Mouse (Mus musculus) erythroid progenitor cell, adult 5-6 weeks (primary cell): ENCODE measurements at regions not wholly inside any gene's neighbourhood (a gene's known extent, or its start where the extent isn't known, plus 50 kb on each side); places are given as distances from the start of the nearest gene placed in this dataset.

Source experiments
- ATAC-seq: replicated peaks from 2 replicates; pipeline ENCODE4 v1.8.0; 2016; ENCODE audit warnings: moderate number of reproducible peaks, mild to moderate bottlenecking, moderate TSS enrichment, inconsistent platforms; ENCODE audit not compliant: poor library complexity, low FRiP score, severe bottlenecking

DNA sequence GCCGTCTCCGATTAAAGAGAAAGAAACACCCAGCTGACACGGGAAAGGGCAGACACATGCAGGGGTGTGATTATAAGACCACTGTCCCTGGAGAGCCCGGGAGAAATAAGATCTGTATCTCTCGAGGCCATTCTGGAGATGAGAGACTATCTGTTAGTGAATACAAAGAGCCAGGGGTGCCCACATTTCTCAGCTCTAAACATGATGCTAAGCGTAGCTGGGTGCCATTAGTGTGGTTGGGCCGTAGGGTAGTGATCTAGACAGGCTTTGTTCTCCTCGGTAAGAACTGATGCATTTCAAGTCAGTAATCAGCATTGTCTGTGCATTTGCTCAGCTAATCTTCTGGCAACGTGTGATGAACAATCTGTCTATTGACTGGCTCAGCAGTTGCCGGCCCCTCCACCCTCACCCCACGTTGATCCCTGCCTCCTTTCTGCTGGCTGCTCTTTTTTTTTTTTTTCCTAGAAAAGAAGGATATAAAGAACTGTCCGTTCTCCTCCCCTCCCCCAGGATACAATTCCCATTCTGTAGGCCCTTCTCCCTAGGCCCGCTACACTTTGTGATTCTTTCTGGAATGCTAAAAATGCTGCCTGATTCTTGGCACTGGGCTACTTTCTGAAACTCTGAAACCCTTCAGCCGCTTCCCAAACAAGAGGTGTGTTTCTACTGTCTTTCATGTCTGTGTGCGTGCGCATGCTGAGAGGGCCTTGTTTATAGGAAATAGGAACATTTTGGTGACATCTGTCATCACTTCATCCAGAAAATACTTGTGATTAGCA lies 492.8 kb upstream of the Cited2 start:
- ATAC-seq: no peak

DNA sequence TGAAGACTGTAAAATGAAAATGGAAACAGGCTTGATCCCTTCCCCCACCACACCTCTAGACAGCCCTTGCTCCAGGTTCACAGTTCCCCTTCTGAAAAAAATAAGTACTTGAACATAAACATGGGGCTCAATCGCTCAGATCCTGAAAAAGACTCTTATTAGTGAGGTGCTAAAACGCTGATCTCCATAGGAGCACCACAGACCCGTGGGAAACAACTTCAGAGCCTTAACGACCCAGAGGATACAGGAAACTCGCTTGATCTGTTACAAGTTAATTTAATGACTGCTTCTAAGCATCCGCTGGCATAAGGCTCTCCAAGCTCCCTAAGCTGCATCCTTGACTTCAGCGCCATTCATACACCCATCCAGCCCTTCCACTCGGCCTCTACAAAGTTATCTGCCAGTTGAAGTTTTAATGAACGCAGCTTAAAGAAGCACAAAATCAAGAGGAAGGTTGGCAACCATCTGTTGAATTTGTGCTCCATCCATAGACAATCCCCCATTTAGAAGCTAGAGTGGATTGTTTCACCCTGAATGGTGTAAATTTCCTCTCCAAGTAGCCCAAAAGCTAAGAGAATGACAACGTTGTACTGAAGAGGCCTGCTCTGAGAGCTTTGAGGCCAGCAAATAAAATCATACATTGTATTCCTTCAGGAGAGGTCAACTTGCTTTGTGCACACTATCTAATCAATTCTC lies 486.9 kb upstream of the Cited2 start:
- no peak for ATAC-seq

DNA sequence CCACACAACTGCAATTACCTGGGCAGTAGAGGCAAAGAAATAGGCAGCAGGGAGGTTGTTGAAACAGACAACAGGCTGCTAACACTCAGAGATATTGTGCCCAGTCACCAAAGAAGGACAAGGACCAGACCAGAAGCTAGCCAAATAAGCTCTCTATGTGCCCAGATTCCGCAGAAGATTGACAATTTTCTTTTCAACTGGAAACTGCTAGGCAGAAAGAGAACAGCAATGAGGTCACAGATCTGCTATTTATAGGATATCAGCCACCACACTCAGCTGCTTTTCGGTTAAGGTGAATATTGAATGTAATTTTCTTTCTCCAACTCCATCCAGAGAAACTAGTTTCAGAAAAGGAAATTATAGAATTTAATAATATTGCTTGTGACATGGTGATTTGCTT lies 486.3 kb upstream of the Cited2 start:
- ATAC-seq: no peak

DNA sequence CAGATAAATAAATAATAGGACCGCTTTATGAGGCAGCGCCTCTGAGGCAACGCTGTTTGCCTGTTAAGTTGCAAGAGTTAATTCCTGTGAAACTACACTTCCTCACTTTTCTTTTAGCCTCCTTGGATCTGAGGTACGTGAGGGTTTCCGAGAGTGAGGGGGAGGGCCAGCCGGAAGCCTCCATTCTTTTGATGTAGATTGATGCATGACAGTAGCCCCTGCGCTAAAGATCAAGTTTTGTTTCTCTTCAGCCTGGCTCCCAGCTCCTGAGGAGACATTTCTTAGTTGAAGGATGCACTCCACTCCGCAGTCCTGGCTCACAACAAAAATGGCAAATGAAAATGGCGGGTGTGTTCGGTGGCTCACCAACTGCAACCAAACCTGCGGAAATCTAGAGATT lies 485.6 kb upstream of the Cited2 start:
- ATAC-seq: no peak

DNA sequence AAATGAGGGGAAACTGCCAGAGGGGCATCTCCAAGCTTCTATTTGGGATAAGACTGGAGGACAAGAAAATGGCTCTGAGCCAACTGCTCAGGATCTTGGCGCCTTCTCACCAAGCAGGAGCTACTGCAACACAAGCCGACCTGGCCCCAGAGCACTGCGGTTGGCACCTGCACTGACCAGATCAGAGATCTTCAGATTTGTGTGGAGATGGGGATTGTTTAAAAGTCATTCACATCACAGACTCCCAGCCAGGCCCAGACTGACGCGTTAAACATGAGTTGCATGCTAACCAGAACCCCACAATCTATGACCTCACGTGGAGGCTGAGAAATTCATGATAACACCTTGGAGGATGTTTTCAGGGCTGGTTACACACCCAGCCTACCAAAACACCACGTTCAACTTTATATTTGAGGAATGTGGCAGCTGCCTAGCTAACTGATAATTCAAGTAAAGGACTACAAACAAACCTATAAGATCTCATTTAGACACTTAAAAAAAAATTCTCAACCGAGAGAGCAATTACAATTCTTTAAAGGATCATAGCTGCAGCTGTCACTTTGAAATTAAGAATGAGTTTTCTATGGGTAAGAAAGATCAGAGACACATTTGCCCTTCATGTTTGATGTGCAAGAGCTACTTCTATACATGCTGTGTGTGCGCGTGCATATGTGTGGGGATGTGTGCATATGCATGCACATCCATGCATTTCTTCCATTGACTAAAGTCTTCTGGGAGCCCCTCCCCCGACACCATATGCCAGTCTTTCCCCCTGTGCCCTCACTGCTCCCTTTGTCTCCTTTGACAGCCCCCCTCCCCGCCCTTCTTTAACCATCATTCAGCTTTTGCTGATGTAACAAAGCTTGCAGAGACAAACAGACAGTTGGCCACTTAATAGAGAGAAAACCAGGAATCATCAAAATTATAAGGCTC lies 484.8 kb upstream of the Cited2 start:
- ATAC-seq: no peak

DNA sequence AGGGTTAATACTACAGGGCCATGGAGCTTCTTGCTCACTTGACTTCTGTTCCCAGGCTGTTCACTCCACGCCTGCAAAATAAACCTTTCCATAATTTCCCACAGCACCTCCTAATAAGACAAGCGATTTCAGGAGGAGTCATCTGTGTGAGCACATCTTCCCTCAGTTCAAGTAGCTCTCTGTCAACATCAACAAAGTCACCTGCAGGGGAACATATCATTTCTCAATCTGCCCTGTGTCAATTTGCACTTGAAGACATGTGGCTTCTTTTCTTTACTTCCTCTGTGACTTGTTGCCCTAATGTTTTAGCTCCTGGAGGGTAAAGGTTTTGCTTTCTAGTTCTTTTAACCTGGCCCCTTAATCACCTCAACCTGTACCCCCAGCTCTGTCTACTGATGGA lies 474.7 kb upstream of the Cited2 start:
- no peak for ATAC-seq

DNA sequence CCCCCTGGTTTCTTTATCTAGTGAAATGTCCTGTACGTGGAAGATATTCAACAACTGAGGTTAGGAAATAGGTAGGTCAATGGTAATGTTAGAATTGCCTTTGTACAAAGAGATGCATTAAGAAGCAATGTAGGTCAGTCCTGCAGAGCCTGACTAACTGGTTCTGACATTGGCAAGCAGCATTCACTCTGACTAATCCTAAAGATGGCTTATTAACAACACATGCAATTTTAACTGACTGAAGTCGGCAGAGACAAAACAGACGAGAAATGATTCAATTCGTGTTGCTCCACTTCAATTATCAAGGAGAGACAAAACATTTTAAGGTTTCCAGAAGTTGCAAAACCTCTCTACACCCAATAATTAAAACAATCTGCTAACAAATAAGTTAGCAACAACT lies 470.0 kb upstream of the Cited2 start:
- ATAC-seq: no peak

DNA sequence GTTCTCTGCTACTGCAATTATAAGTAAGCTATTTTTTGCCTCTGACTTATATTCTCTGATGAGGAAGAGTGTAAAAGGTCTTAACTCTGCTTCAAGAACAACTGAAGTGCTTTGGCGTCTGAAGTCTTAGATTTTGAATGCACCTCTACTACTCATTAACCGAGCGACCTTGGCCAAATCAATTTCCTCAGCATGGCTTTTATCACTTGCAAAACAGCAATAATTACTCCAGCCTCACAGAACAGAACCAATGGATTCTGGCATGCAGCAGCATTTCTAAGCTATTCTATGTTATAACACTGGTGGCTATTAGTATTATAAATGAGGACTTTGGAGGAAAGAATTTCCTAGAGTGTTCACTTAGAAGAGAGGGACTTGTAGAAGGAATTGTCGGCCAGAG lies 462.9 kb upstream of the Cited2 start:
- ATAC-seq: no peak

DNA sequence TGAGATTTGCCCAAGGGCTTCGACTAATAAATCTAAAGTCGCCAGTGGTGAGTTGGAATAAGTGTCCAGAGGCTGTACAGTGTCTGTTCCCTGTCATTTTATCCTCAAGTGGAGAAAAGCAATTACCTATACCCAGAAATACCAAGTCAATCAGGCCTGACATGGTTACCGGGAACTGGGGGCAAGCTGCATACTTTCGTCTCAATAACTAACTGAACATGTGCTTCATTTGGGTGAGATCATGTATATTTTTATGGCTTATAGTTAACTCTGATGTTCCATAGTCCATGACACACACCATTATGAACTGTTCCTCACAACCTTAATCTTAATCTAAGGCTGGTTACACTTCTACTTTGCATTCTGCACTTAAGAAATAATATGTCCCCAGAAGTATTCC lies 462.4 kb upstream of the Cited2 start:
- no peak for ATAC-seq

DNA sequence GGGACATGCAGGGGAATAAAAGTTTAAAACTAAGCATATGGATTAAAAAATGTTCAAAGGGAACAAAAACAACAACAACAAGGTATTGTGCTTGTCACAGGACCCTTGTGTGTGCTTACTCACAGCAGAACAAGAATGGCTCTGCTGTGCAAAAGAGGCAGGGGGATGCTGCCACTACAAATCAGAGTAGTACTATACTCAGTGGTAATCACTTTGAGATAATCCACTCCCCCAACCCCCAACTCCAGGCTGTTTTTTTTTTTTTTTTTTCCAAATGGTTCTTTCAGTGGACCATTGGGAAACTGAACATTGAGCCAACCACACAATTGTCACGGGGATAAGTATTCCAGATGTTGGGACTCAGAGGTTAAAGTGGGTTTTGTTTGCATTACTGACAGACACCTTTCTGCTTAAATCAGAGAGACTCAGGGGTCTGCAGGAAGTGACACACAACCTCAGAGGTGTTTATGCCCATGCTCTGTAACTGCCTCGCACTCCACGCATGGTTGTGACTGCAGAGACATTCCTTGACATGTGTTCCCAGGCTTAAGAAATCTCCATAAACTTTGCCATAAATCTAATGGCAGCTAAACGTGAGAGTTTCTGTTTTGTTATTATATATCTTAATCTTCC lies 461.7 kb upstream of the Cited2 start:
- no peak for ATAC-seq

DNA sequence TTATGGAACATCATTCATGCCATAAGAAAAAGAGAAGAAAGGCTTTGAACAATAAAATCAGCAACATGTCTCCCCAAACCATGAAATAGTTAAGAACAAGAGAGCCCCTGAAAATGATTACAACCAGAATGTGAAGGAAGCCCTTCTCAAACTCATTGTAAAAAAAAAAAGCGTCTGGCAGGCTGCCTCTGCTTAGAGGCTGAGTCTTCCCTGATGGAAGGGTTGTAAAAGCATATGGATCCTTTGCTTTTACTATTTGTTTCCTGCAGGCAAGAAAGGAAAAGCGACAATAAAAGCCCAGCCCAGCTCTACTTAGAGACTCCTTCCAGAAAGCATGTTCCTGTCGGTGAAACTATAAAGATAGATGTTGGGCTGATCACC lies 461.2 kb upstream of the Cited2 start:
- ATAC-seq: no peak

DNA sequence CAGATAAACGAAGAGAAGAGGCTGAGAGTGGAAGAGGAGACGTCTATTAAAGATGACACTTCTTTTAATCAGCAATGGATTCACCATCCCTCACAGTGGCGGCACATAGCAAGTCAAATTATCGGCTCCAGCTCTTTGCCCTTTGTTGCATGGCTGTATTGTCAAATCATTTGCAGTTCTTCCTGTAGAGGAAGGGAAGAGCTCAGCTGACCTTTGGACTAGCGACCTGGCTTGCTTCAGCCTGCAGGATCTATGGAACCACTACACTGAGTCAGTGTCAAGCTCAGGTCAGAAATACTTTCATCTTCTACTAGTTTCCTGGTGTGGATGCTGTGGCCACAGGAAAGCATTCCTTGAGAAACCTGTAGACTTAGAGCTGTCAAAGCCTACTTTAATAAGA lies 450.4 kb upstream of the Cited2 start:
- ATAC-seq: no peak

DNA sequence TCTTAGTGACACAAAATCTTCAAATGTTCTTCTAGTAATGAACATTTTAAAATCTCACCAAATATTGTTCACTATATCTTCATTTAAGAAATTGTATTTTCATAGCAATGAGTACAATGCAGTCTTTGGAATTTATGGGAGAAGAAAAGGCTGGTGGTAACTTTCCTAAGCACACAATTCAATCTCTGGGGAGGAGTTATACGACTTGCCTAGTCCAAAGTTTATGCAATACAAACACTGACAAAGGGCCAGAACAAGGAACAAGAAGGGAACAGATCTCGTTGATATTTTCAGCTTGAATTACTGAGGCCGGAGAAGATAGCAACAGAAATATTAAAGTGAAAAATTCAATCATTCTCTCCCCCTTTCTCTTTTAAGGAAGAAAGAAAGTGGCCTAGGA lies 449.2 kb upstream of the Cited2 start:
- ATAC-seq: no peak

DNA sequence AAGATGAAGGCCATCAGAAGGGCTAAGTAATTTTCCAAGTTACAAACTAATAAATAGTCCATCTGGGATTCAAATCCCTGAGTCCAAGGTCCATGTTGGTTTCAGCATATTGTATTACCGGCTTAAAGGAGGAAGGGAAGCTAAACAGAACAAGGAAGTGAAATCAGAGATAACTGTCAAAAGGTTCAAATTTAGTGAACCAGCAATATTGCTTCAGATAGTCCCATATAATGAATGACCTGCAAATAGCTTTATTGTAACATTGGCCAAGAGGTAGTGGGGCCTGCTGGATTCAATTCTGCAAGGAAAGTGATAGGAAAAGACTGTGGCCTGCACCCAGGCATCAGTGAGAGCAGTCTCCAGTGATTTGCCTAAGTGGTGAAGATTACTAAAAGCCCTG lies 447.8 kb upstream of the Cited2 start:
- ATAC-seq: no peak

DNA sequence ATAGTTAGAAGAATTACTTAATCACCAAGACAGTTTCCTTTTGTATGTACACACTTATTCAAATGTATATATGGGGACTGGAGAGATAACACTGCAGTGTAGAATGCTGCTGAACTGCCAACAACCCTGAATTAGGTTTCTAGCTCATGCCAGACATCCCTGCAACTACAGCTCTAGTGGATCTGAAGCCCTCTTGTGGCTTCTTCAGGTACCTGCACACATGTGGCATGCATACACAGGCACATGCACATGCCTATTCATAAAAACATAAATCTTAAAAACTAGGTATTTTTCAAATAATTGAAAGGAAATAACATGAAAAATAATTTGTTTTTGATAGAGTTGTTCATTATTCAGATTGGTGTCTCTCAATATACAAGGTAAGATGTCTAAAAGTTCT lies 445.1 kb upstream of the Cited2 start:
- ATAC-seq: no peak

DNA sequence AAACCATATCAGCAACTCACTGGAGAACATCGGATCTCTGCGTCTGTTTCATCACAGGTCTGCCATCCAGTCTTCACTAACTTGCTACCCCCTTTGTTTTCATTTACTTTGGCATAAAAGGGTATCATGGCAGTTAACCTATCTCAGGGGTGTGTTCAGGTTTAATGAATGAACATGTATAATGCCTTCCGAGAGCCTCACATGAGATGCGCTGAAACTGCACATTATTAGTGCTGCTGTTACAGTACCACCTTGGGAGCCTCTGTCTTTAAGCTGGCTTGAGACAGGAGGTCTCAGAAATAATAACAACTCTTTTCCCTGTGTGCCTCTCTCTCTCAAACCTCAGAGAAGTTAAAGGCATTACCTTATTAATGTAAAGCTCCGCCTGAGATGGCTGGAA lies 438.2 kb upstream of the Cited2 start:
- no peak for ATAC-seq

DNA sequence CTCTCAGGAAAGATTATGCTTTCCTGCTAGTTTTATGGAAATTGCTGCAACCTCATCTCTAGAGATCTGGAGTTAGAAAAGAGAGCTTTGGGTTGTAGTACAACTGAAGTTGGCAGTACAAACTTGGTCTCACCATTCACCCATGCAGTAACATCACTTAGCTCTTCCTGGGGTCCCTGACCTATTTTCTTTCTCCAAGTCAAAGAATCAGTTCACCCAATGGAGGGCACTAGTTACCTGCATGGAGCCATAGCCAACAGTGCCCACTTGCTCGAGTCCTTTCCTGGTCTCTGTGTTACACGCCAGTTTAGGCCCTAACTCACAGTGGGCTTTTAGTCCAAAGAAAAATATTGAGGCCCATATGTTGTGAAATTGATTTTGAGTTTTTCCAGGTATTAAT lies 435.9 kb upstream of the Cited2 start:
- ATAC-seq: no peak

DNA sequence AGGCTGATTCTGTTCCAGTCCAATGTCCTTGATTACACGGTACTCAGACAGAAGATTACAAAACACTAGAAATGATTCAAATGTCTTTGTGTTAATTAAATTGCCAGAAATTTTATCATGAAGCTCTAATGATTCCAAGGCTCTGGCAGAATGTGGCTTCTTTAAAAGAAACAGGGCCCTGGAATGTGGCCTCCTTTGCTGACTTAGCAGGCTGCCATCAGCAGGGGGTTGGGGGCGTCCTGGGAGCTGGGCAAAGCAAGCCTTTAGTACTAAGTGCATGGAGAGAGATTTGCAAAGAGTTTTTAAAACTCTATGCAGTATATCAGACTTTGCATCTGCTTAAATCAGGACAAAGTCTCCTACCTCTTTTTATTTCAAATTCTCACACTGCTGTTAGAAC lies 434.8 kb upstream of the Cited2 start:
- no peak for ATAC-seq

DNA sequence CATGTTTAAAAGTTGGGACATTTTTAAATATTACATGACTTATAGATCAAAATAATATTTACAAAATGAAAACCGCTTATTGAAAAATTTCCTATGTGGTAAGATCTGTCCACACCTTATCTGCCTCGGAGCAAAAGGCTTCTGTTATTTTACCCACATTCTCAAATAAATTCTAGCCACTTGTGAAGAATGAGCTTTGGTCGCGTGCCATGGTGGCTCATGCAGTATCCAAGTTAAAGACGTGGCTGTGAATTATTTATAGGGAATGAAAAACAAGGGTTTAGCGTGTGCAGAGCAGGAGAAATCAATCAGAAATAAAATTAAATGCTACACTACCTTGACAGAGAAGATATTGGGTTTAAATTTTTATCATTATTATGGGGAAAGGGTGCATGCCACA lies 430.7 kb upstream of the Cited2 start:
- no peak for ATAC-seq

DNA sequence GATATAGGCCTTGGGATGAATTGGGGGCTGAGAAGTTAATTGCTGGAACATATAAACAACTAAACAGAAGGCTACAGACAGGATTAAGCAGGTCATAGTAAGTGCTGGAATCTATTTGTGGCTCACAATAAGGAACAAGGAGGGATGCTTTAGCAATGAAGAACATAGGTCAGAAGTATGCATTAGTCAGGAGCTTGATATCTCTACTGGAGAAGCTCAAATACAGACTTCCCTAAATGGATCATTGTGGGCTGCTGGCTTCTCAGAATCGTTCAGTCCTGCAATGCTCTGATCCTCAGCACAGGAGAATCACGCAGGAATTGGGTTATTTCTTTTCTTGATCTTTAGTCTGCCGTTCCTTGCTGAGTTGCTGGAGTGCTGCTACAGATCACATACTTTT lies 428.6 kb upstream of the Cited2 start:
- ATAC-seq: no peak
